Mouse (Mus musculus): ENCODE results near the gene Cldn9. TPM values are rescaled to one million over a fixed set of nuclear protein-coding genes. Genes with fewer than 3 reads are reported as not detected.

Gene Cldn9
- polyA plus RNA-seq, 1 experiment from 2014 or later: 1.4 TPM

Other genes with a start within 250 kb of the Cldn9 start
- not detected in 2 replicates for gene Vmn2r117, start 204.3 kb downstream of the Cldn9 start, polyA plus RNA-seq (2015; fragmentation: Nextera tagmentation; extraction: Ambion mirVana)
- 19.0 and 19.1 TPM in 2 replicates for gene Zfp213, start 119.8 kb downstream of the Cldn9 start, polyA plus RNA-seq (2015; fragmentation: Nextera tagmentation; extraction: Ambion mirVana)
- 26.2 and 28.5 TPM in 2 replicates for gene Zfp13, start 84.5 kb downstream of the Cldn9 start, polyA plus RNA-seq (2015; fragmentation: Nextera tagmentation; extraction: Ambion mirVana)
- gene Zscan10, start 83.2 kb downstream of the Cldn9 start, polyA plus RNA-seq (2015; fragmentation: Nextera tagmentation; extraction: Ambion mirVana): not detected in 2 replicates
- 0.97 and 1.2 TPM in 2 replicates for gene Mmp25, start 38.7 kb downstream of the Cldn9 start, polyA plus RNA-seq (2015; fragmentation: Nextera tagmentation; extraction: Ambion mirVana)
- 0.39 TPM in 1 of 2 replicates, not detected in the other for gene Bicdl2, start 23.5 kb downstream of the Cldn9 start, polyA plus RNA-seq (2015; fragmentation: Nextera tagmentation; extraction: Ambion mirVana)
- 92.1 and 99.4 TPM in 2 replicates for gene Hcfc1r1, start 10.4 kb downstream of the Cldn9 start, polyA plus RNA-seq (2015; fragmentation: Nextera tagmentation; extraction: Ambion mirVana)
- 40.1 and 41.4 TPM in 2 replicates for gene Thoc6, start 10.1 kb downstream of the Cldn9 start, polyA plus RNA-seq (2015; fragmentation: Nextera tagmentation; extraction: Ambion mirVana)
- 2.9 and 4.8 TPM in 2 replicates for gene Tnfrsf12a, start 6.6 kb downstream of the Cldn9 start, polyA plus RNA-seq (2015; fragmentation: Nextera tagmentation; extraction: Ambion mirVana)
- 0.24 and 0.45 TPM in 2 replicates for gene Cldn6, start 4.8 kb downstream of the Cldn9 start, polyA plus RNA-seq (2015; fragmentation: Nextera tagmentation; extraction: Ambion mirVana)
- not detected in 2 replicates for gene 1520401A03Rik, start 38.8 kb upstream of the Cldn9 start, polyA plus RNA-seq (2015; fragmentation: Nextera tagmentation; extraction: Ambion mirVana)
- gene Pkmyt1, start 42.3 kb upstream of the Cldn9 start, polyA plus RNA-seq (2015; fragmentation: Nextera tagmentation; extraction: Ambion mirVana): 22.3 and 25.0 TPM in 2 replicates
- gene Paqr4, start 56.8 kb upstream of the Cldn9 start, polyA plus RNA-seq (2015; fragmentation: Nextera tagmentation; extraction: Ambion mirVana): 40.8 and 45.6 TPM in 2 replicates
- gene Kremen2, start 61.8 kb upstream of the Cldn9 start, polyA plus RNA-seq (2015; fragmentation: Nextera tagmentation; extraction: Ambion mirVana): 0.41 and 1.0 TPM in 2 replicates
- 151 and 156 TPM in 2 replicates for gene Flywch1, start 87.6 kb upstream of the Cldn9 start, polyA plus RNA-seq (2015; fragmentation: Nextera tagmentation; extraction: Ambion mirVana)
- gene Flywch2, start 102.1 kb upstream of the Cldn9 start, polyA plus RNA-seq (2015; fragmentation: Nextera tagmentation; extraction: Ambion mirVana): 22.9 and 33.2 TPM in 2 replicates
- 435 and 505 TPM in 2 replicates for gene Srrm2, start 106.5 kb upstream of the Cldn9 start, polyA plus RNA-seq (2015; fragmentation: Nextera tagmentation; extraction: Ambion mirVana)
- gene Elob, start 145.1 kb upstream of the Cldn9 start, polyA plus RNA-seq (2015; fragmentation: Nextera tagmentation; extraction: Ambion mirVana): 1,002 and 1,034 TPM in 2 replicates
- gene Prss33, start 152.0 kb upstream of the Cldn9 start, polyA plus RNA-seq (2015; fragmentation: Nextera tagmentation; extraction: Ambion mirVana): not detected in 2 replicates
- gene Prss32, start 159.8 kb upstream of the Cldn9 start, polyA plus RNA-seq (2015; fragmentation: Nextera tagmentation; extraction: Ambion mirVana): not detected in 2 replicates
- gene Prss41, start 160.1 kb upstream of the Cldn9 start, polyA plus RNA-seq (2015; fragmentation: Nextera tagmentation; extraction: Ambion mirVana): 0.87 and 1.0 TPM in 2 replicates
- gene Prss21, start 184.0 kb upstream of the Cldn9 start, polyA plus RNA-seq (2015; fragmentation: Nextera tagmentation; extraction: Ambion mirVana): not detected in 2 replicates
- not detected in 2 replicates for gene Dcpp1, start 196.8 kb upstream of the Cldn9 start, polyA plus RNA-seq (2015; fragmentation: Nextera tagmentation; extraction: Ambion mirVana)
- not detected in 2 replicates for gene Dcpp2, start 196.9 kb upstream of the Cldn9 start, polyA plus RNA-seq (2015; fragmentation: Nextera tagmentation; extraction: Ambion mirVana)
- not detected in 2 replicates for gene Dcpp3, start 233.4 kb upstream of the Cldn9 start, polyA plus RNA-seq (2015; fragmentation: Nextera tagmentation; extraction: Ambion mirVana)

Data from forebrain, embryonic 16.5 days (tissue).